Mouse (Mus musculus): ENCODE data around the gene Nfat5. TPM values are rescaled to one million over a fixed set of nuclear protein-coding genes. Genes with fewer than 3 reads are reported as not detected.

Nfat5 gene
- polyA plus RNA-seq, 1 experiment, result 5.6 TPM

GRCm38 (mm10) chr8:107278571-107278970 lies 14.7 kb upstream of the Nfat5 start:
- no peaks in the 10 kb centered on the region for H3K27me3 ChIP-seq (ENCODE audit: control insufficient read depth, insufficient read depth, insufficient read length)
- H3K36me3 ChIP-seq (ENCODE audit: control insufficient read depth, insufficient read depth), result no peaks in the 10 kb centered on the region
- H3K4me2 ChIP-seq (ENCODE audit: low read depth), result no peak overlapping the region
- H3ac ChIP-seq (ENCODE audit: control insufficient read depth, insufficient read length), result no peak overlapping the region
- no peaks in the 10 kb centered on the region for H3K79me2 ChIP-seq (ENCODE audit: control insufficient read depth, insufficient read depth)
- TF ChIP-seq POLR2AphosphoS2 (IDR thresholded peaks at IDR 0.05; ENCODE audit: insufficient read length, low read depth) (no peak), CEBPB (IDR thresholded peaks at IDR 0.05; ENCODE audit: insufficient read depth, poor library complexity, severe bottlenecking) (no peak), MYOG (IDR thresholded peaks at IDR 0.05; ENCODE audit: control insufficient read depth in 1 of 3, insufficient read depth in 1 of 3, insufficient read length in 2 of 3, low read depth in 2 of 3) (no peak), TCF12 (IDR thresholded peaks at IDR 0.05; ENCODE audit: insufficient read depth, poor library complexity, severe bottlenecking) (no peak)
- no peak overlapping the region for H3K4me3 ChIP-seq

- H3ac ChIP-seq (ENCODE audit: control insufficient read depth, insufficient read length), result no peak overlapping the region
- H3K4me2 ChIP-seq (ENCODE audit: low read depth), result no peak overlapping the region
- TF ChIP-seq REST (IDR thresholded peaks at IDR 0.05; ENCODE audit: insufficient read depth, insufficient read length) (no peak), POLR2A (IDR thresholded peaks at IDR 0.05; ENCODE audit: insufficient read length, low read depth) (no peak), USF1 (IDR thresholded peaks at IDR 0.05; ENCODE audit: low read depth) (no peak), MYOG (IDR thresholded peaks at IDR 0.05; ENCODE audit: control insufficient read depth in 1 of 3, insufficient read depth in 1 of 3, insufficient read length in 2 of 3, low read depth in 2 of 3) (no peak), POLR2AphosphoS2 (IDR thresholded peaks at IDR 0.05; ENCODE audit: insufficient read length, low read depth) (no peak), E2F4 (IDR thresholded peaks at IDR 0.05; ENCODE audit: insufficient read depth) (no peak), SRF (IDR thresholded peaks at IDR 0.05; ENCODE audit: control insufficient read depth, insufficient read length, low read depth) (no peak), CEBPB (IDR thresholded peaks at IDR 0.05; ENCODE audit: insufficient read depth, poor library complexity, severe bottlenecking) (no peak), MAX (IDR thresholded peaks at IDR 0.05; ENCODE audit: low read depth) (no peak), TCF3 (IDR thresholded peaks at IDR 0.05; ENCODE audit: insufficient read length, low read depth) (no peak), TCF12 (IDR thresholded peaks at IDR 0.05; ENCODE audit: insufficient read depth, poor library complexity, severe bottlenecking) (no peak), MYOD1 (IDR thresholded peaks at IDR 0.05; ENCODE audit: control insufficient read depth in 1 of 3, insufficient read length in 2 of 3, low read depth in 2 of 3) (no peak)
- no peaks in the 10 kb centered on the region for H3K36me3 ChIP-seq (ENCODE audit: control insufficient read depth, insufficient read depth)
- H3K27me3 ChIP-seq (ENCODE audit: control insufficient read depth, insufficient read depth, insufficient read length), result no peaks in the 10 kb centered on the region
- H3K4me3 ChIP-seq, result no peak overlapping the region
- no peaks in the 10 kb centered on the region for H3K79me2 ChIP-seq (ENCODE audit: control insufficient read depth, insufficient read depth)
Measured at GRCm38 (mm10) chr8:107286686-107287085, 6.6 kb upstream of the Nfat5 start.

- Histone ChIP-seq H3K36me3 (ENCODE audit: control insufficient read depth, insufficient read depth) (no peaks in the 10 kb centered on the region), H3K4me3 (no peak overlapping the region), H3K27me3 (ENCODE audit: control insufficient read depth, insufficient read depth, insufficient read length) (no peaks in the 10 kb centered on the region), H3K4me2 (ENCODE audit: low read depth) (no peak overlapping the region), H3ac (ENCODE audit: control insufficient read depth, insufficient read length) (no peak overlapping the region), H3K79me2 (ENCODE audit: control insufficient read depth, insufficient read depth) (peaks cover 1% of the 10 kb centered on the region)
- TF ChIP-seq MAX (IDR thresholded peaks at IDR 0.05; ENCODE audit: low read depth) (no peak), CEBPB (IDR thresholded peaks at IDR 0.05; ENCODE audit: insufficient read depth, poor library complexity, severe bottlenecking) (no peak), SRF (IDR thresholded peaks at IDR 0.05; ENCODE audit: control insufficient read depth, insufficient read length, low read depth) (no peak), TCF12 (IDR thresholded peaks at IDR 0.05; ENCODE audit: insufficient read depth, poor library complexity, severe bottlenecking) (no peak), MYOD1 (IDR thresholded peaks at IDR 0.05; ENCODE audit: control insufficient read depth in 1 of 3, insufficient read length in 2 of 3, low read depth in 2 of 3) (no peak), USF1 (IDR thresholded peaks at IDR 0.05; ENCODE audit: low read depth) (no peak), MYOG (IDR thresholded peaks at IDR 0.05; ENCODE audit: control insufficient read depth in 1 of 3, insufficient read depth in 1 of 3, insufficient read length in 2 of 3, low read depth in 2 of 3) (no peak), POLR2A (IDR thresholded peaks at IDR 0.05; ENCODE audit: insufficient read length, low read depth) (no peak)
Measured at GRCm38 (mm10) chr8:107287522-107287921, 5.7 kb upstream of the Nfat5 start.

- peaks cover 25% of the 10 kb centered on the region for H3K79me2 ChIP-seq (ENCODE audit: control insufficient read depth, insufficient read depth)
Measured at GRCm38 (mm10) chr8:107291171-107291601, 2.1 kb upstream of the Nfat5 start.

GRCm38 (mm10) chr8:107292119-107292927 lies 947 bp upstream of the Nfat5 start:
- TF ChIP-seq TCF3 (IDR thresholded peaks at IDR 0.05; ENCODE audit: insufficient read length, low read depth) (no peak), MAX (IDR thresholded peaks at IDR 0.05; ENCODE audit: low read depth) (no peak), SRF (IDR thresholded peaks at IDR 0.05; ENCODE audit: control insufficient read depth, insufficient read length, low read depth) (no peak)
- Histone ChIP-seq H3K36me3 (ENCODE audit: control insufficient read depth, insufficient read depth) (no peaks in the 10 kb centered on the region), H3ac (ENCODE audit: control insufficient read depth, insufficient read length) (no peak overlapping the region), H3K4me2 (ENCODE audit: low read depth) (peak overlapping the region; percentile 91), H3K4me3 (peak overlapping the region; percentile 55), H3K27me3 (ENCODE audit: control insufficient read depth, insufficient read depth, insufficient read length) (no peaks in the 10 kb centered on the region), H3K79me2 (ENCODE audit: control insufficient read depth, insufficient read depth) (peaks cover 36% of the 10 kb centered on the region)

More at GRCm38 (mm10) chr8:107291171-107291601, 2.1 kb upstream of the Nfat5 start:
- Histone ChIP-seq H3ac (ENCODE audit: control insufficient read depth, insufficient read length) (no peak overlapping the region), H3K4me2 (ENCODE audit: low read depth) (no peak overlapping the region), H3K4me3 (no peak overlapping the region), H3K36me3 (ENCODE audit: control insufficient read depth, insufficient read depth) (no peaks in the 10 kb centered on the region), H3K27me3 (ENCODE audit: control insufficient read depth, insufficient read depth, insufficient read length) (no peaks in the 10 kb centered on the region)
- TF ChIP-seq MYOG (IDR thresholded peaks at IDR 0.05; ENCODE audit: control insufficient read depth in 1 of 3, insufficient read depth in 1 of 3, insufficient read length in 2 of 3, low read depth in 2 of 3) (no peak), REST (IDR thresholded peaks at IDR 0.05; ENCODE audit: insufficient read depth, insufficient read length) (no peak), E2F4 (IDR thresholded peaks at IDR 0.05; ENCODE audit: insufficient read depth) (no peak), MYOD1 (IDR thresholded peaks at IDR 0.05; ENCODE audit: control insufficient read depth in 1 of 3, insufficient read length in 2 of 3, low read depth in 2 of 3) (no peak), CEBPB (IDR thresholded peaks at IDR 0.05; ENCODE audit: insufficient read depth, poor library complexity, severe bottlenecking) (no peak), TCF3 (IDR thresholded peaks at IDR 0.05; ENCODE audit: insufficient read length, low read depth) (no peak), POLR2AphosphoS2 (IDR thresholded peaks at IDR 0.05; ENCODE audit: insufficient read length, low read depth) (no peak)
